Mouse (Mus musculus) retina, adult 2 months (tissue): ENCODE measurements at regions not wholly inside any gene's neighbourhood (a gene's known extent, or its start where the extent isn't known, plus 50 kb on each side); places are given as distances from the start of the nearest gene placed in this dataset.

Experiments
- DNase-seq: peaks from one replicate; pipeline ENCODE4 v3.0.0-alpha.2; 2012; ENCODE audit warnings: low read depth, low spot score

- no peak for DNase-seq
Observed at GRCm38 (mm10) chr3:9200156-9200555, 409.7 kb downstream of the Zfp704 start.

GRCm38 (mm10) chr3:9198652-9199332 lies 411.1 kb downstream of the Zfp704 start:
- DNase-seq = no peak

GRCm38 (mm10) chr3:9195781-9196180 lies 414.1 kb downstream of the Zfp704 start:
- DNase-seq = no peak

- no peak for DNase-seq
Observed at GRCm38 (mm10) chr3:9189366-9190287, 420.3 kb downstream of the Zfp704 start.

DNA sequence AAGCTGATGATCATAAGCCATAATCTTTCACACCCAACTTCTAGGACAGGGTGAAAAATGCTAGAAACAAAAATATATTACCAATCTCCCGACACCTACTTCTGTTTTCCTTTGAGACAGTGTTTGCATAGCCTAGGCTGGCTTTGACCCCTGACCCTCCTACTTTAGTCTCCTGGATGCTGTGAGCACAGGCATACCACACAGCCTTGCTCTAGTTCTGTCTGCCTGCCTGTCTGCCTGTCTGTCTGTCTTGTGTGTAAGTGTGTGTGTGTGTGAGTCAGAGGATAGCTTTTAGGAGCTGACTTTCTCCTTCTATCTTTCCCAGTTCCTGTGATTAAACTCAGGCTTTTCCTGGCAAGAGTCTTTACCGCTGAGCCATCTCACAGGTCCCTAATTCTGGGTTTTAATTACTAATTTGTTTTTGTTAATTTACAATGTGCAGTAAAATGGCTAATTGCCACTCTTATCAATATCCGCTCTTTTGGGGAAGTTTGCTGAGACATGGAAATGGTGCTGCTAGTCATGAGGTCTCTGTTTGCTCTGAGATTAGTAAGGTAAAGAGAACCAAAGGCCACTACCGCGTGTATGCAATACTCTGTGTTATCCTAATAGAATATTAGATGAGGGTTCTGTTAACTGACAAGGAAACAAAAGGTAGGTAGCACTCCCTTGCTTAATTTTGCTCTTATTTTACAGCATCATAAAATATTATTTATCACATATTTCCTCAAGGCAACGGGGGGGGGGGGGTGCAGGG lies 423.3 kb downstream of the Zfp704 start:
- no peak for DNase-seq

- DNase-seq = no peak
Observed at GRCm38 (mm10) chr3:9181576-9181975, 428.3 kb downstream of the Zfp704 start.

- no peak for DNase-seq
Observed at GRCm38 (mm10) chr3:9179641-9180040, 430.2 kb downstream of the Zfp704 start.

GRCm38 (mm10) chr3:9174517-9174832 lies 435.4 kb downstream of the Zfp704 start:
- no peak for DNase-seq

- DNase-seq = no peak
Observed at GRCm38 (mm10) chr3:9173643-9174516, 436.0 kb downstream of the Zfp704 start.

DNA sequence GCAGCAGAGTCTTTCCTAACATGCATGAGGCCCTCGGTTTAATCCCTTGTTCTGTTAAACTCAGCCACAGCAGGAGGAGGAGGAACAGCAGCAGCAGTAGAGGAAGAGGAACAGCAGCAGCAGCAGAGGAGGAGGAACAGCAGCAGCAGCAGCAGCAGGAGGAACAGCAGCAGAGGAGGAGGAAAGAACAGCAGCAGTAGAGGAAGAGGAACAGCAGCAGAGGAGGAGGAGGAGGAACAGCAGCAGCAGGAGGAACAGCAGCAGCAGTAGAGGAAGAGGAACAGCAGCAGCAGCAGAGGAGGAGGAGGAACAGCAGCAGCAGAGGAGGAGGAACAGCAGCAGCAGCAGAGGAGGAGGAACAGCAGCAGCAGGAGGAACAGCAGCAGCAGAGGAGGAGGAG lies 437.9 kb downstream of the Zfp704 start:
- DNase-seq = no peak

DNA sequence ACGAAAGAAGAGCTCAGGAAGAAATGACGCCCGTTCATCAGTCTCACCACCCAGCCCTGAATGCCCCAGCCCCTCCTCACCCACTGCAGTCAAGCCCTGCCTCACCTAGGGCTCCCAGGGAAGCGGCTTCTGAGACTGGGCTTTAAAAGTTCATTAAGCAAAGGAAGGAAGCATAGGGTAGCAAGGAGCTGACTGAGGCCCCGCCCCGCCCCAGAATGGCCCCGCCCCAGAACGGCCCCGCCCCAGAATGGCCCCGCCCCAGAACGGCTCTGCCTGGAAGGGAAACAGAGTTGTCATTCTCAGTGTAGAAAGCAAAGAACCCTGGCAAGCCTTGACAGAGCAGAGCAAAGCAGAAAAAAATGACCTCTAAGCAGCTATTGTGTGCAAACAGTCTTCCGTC lies 440.9 kb downstream of the Zfp704 start:
- DNase-seq = no peak

GRCm38 (mm10) chr3:9159073-9159472 lies 450.8 kb downstream of the Zfp704 start:
- DNase-seq = no peak

DNA sequence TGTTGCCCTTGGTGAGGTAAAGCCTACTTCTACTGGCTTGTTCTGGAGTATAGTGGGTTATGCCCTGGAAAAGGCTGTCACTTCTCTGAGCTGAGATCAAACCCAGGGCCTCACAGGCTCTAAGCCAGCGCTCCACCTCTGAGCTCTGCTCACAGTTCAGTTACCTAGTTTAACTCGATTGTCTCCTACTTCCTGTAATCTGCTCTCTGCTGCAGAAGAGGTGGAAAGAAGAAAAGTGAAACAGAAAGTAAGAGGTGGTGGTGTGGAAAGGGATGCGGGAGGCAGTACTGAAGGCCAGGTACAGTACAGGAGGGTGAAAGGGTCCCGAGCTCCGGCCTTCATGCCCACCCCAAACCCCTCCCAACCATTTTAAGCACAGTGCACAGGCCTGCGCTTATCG lies 455.7 kb downstream of the Zfp704 start:
- no peak for DNase-seq

DNA sequence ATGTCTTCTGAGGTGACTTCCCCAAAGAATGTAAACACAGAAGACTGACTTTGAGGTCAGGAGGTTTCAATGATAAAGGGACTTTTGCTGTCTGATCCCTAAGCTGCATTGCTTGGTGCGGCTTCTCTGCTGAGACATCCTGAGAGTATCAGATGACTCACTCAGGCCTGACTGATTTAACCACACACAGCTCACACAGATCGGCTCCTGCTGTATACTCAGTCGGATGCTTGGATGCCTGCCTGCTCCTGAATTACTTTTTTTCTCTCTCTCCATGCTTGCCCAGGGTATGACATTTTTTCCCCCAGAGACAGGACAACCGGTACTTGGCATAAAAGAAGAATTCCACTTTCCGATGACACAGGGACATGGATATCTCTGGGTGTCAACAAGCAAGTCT lies 456.2 kb downstream of the Zfp704 start:
- DNase-seq = no peak

- DNase-seq = no peak
Observed at GRCm38 (mm10) chr3:9152256-9152655, 457.6 kb downstream of the Zfp704 start.

- no peak for DNase-seq
Observed at GRCm38 (mm10) chr3:9151590-9151989, 458.3 kb downstream of the Zfp704 start.

DNA sequence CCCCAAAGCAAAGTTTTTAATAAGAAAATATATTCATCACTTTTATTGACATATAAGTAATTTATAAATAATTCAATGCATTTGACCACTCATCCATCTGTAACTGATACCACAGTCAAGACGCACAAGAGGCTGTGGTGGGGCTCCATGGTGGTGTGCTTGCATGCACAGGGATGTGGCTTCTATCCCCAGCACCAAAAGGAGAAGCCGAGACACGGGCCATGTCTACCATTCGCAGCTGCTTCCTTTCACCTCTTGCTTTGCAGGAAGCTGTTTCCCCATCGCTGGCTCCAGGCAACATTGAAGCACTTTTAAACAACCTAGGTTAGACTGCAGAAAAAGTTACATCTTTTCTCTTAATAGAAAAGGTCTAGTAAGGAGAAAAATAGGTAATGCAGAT lies 461.3 kb downstream of the Zfp704 start:
- no peak for DNase-seq

DNA sequence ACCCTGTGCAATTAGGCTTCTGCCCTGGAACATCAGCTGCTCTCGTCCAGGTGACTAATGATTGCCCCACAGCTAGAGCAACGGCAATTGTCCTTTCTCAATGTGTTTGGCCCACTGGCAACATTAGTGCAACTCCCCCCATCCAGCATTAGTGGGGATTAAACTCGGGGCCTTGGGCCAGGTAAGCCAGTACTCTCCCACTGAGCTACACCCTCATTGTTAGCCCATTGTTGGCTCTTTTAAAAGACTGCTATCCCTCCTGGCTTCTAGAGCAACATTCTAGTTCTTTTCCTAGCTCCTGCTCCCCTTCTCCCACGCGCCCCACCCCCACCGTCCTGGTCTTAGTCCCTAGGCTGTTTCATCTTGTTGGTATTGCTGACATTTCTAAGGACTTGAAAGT lies 463.4 kb downstream of the Zfp704 start:
- no peak for DNase-seq

- DNase-seq = no peak
Observed at GRCm38 (mm10) chr3:9145612-9146011, 464.3 kb downstream of the Zfp704 start.

DNA sequence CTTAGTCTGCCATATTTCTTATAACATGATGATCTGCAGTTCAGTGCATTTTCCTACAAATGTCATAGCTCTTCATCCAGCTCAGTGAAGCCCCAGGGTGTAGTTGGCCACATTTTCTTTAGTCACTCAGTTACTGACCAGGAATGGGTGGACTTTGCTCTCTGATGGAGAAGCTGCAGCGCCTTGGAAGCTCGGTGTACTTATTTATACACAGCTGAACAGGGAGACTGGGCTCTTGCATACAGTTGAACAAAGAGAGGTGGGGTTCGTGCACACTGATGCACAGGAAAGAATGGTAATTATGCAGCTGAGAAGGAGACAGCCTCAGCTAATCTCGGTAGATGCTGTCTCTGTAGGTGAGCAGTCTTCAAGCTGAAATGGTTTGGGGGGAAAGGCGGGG lies 468.0 kb downstream of the Zfp704 start:
- DNase-seq = no peak

- no peak for DNase-seq
Observed at GRCm38 (mm10) chr3:9137131-9137874, 472.6 kb downstream of the Zfp704 start.
